ENCODE assay signal across 8 mouse cellular contexts in the genomic region with DNA sequence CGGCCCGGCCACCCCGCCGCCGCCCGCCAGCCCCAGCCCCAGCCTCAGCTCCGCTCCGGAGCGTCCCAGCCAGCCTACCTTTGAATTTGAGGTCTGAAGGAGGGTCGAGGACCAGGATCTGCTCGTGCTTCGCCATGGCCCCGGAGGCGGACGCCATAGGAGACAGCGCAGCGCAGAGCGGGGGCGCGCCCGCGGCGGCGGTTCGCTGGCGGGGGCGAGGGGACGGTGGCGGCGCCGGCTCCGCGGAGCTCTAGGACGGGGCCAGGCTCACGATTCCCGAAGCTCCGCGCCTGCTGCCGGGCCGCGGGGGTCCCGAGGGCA. TPM values are rescaled to one million over a fixed set of nuclear protein-coding genes. Genes with fewer than 3 reads are reported as not detected.
DNase-seq lines count a peak whose midpoint lies in the region; ATAC-seq and TF ChIP-seq lines count a peak whose summit lies in the region.

No protein-coding gene starts in this region.

- H3K36me3 ChIP-seq in embryonic facial prominence, embryonic 13.5 days: no peaks in the 10 kb centered on the region
- H3K36me3 ChIP-seq in intestine, embryonic 16.5 days (ENCODE audit: control insufficient read depth, insufficient read depth, low read length): no peaks in the 10 kb centered on the region
- H3K36me3 ChIP-seq in neural tube, embryonic 14.5 days (ENCODE audit: control insufficient read depth, insufficient read depth, low read length): no peaks in the 10 kb centered on the region

- no peak for DNase-seq in lung, adult 2 months
- no peak for DNase-seq in lung, postnatal 36 days
- no peak for DNase-seq in left cerebral cortex, adult 18-20 months (ENCODE audit: low spot score in 2 of 2)
- DNase-seq in frontal cortex, adult 2 months (ENCODE audit: extremely low spot score in 1 of 2, low spot score in 1 of 2): no peak
- DNase-seq in kidney, postnatal 14 days: no peak

- WGBS in lung, adult 2 months: under 1% methylated on average over 42 of the region's 42 CpGs
- 0% methylated on average over 41 of the region's 42 CpGs for WGBS in embryonic facial prominence, embryonic 13.5 days
- under 1% methylated on average over 42 of the region's 42 CpGs for WGBS in intestine, embryonic 16.5 days
- 0% methylated on average over 30 of the region's 42 CpGs for WGBS in neural tube, embryonic 14.5 days

- H3K4me2 ChIP-seq in embryonic facial prominence, embryonic 13.5 days: peak overlapping the region; percentile 75
- H3K4me2 ChIP-seq in intestine, embryonic 16.5 days (ENCODE audit: low read depth, low read length): no peak overlapping the region
- H3K4me2 ChIP-seq in neural tube, embryonic 14.5 days (ENCODE audit: low read depth, low read length): 0 out of 2 replicates have a peak overlapping the region, but pooled peaks have one; percentile 21

- H3K27ac ChIP-seq in embryonic facial prominence, embryonic 13.5 days: peak overlapping the region; percentile 99
- H3K27ac ChIP-seq in intestine, embryonic 16.5 days (ENCODE audit: low read length): peak overlapping the region; percentile 99
- H3K27ac ChIP-seq in neural tube, embryonic 14.5 days (ENCODE audit: low read depth, low read length): peak overlapping the region; percentile 99

- H3K4me1 ChIP-seq in lung, adult 2 months (ENCODE audit: control insufficient read depth, insufficient read depth, low read length): peaks cover 20% of the 10 kb centered on the region
- H3K4me1 ChIP-seq in embryonic facial prominence, embryonic 13.5 days: peaks cover 30% of the 10 kb centered on the region
- H3K4me1 ChIP-seq in intestine, embryonic 16.5 days (ENCODE audit: control insufficient read depth, insufficient read depth, low read length): peaks cover 25% of the 10 kb centered on the region
- H3K4me1 ChIP-seq in neural tube, embryonic 14.5 days (ENCODE audit: control insufficient read depth, insufficient read depth, low read length): peaks cover 23% of the 10 kb centered on the region

- H3K4me3 ChIP-seq in lung, adult 2 months (replicated peaks; ENCODE audit: extremely low read depth, low read depth, low read length): peak overlapping the region; percentile 100
- peak overlapping the region; percentile 97 for H3K4me3 ChIP-seq in embryonic facial prominence, embryonic 13.5 days
- peak overlapping the region; percentile 96 for H3K4me3 ChIP-seq in intestine, embryonic 16.5 days (ENCODE audit: low read length)
- H3K4me3 ChIP-seq in neural tube, embryonic 14.5 days (ENCODE audit: low read depth, low read length): peak overlapping the region; percentile 99

- H3K27me3 ChIP-seq in embryonic facial prominence, embryonic 13.5 days: no peaks in the 10 kb centered on the region
- no peaks in the 10 kb centered on the region for H3K27me3 ChIP-seq in intestine, embryonic 16.5 days (replicated peaks; ENCODE audit: control insufficient read depth, insufficient read depth, low read length)
- no peaks in the 10 kb centered on the region for H3K27me3 ChIP-seq in neural tube, embryonic 14.5 days (ENCODE audit: control insufficient read depth, insufficient read depth, low read length)

- no peaks in the 10 kb centered on the region for H3K9me3 ChIP-seq in embryonic facial prominence, embryonic 13.5 days
- no peaks in the 10 kb centered on the region for H3K9me3 ChIP-seq in intestine, embryonic 16.5 days (ENCODE audit: control insufficient read depth, low read length)
- H3K9me3 ChIP-seq in neural tube, embryonic 14.5 days (ENCODE audit: control insufficient read depth, low read length): no peaks in the 10 kb centered on the region

- peak overlapping the region; percentile 98 for H3K9ac ChIP-seq in embryonic facial prominence, embryonic 13.5 days
- peak overlapping the region; percentile 99 for H3K9ac ChIP-seq in intestine, embryonic 16.5 days (ENCODE audit: low read depth, low read length)
- H3K9ac ChIP-seq in neural tube, embryonic 14.5 days (replicated peaks; ENCODE audit: low read depth, low read length): peak overlapping the region; percentile 94

- TF ChIP-seq CTCF in lung, adult 2 months (IDR thresholded peaks at IDR 0.05; ENCODE audit: insufficient read depth, low read length): no peak

- ATAC-seq in embryonic facial prominence, embryonic 13.5 days (ENCODE audit: insufficient number of reproducible peaks, insufficient read depth, low FRiP score, low TSS enrichment, low read depth): peak; percentile 69; the same call in 1 of the 2 replicates
- peak; percentile 47 for ATAC-seq in intestine, embryonic 16.5 days
- ATAC-seq in neural tube, embryonic 14.5 days (ENCODE audit: low read depth): peak; percentile 70

- no peak for TF ChIP-seq POLR2A in lung, adult 2 months (IDR thresholded peaks at IDR 0.05; ENCODE audit: borderline replicate concordance, extremely low read depth, low read depth, low read length)

RNA-seq across cellular contexts. Expression of gene Vapa, which starts 0.3 kb away (rescaled TPM):
- polyA plus RNA-seq in lung, adult 2 months (2012; rRNA removed): 40.3 and 68.3 TPM in 2 replicates
- polyA plus RNA-seq in embryonic facial prominence, embryonic 13.5 days (2015; fragmentation: Nextera tagmentation; extraction: Ambion mirVana): 187 and 192 TPM in 2 replicates
- polyA plus RNA-seq in intestine, embryonic 16.5 days (2015; fragmentation: Nextera tagmentation; extraction: Ambion mirVana): 194 and 204 TPM in 2 replicates
- 298 and 333 TPM in 2 replicates for polyA plus RNA-seq in neural tube, embryonic 14.5 days (2014; fragmentation: Nextera tagmentation; extraction: Ambion mirVana)
- 100 to 1,000 TPM; 149 TPM for total RNA-seq in left cerebral cortex, adult 18-20 months (2021)
- polyA plus RNA-seq in frontal cortex, adult 2 months (2012; rRNA removed): 89.6 and 91.4 TPM in 2 replicates

RNA-seq across cellular contexts. Expression of gene Txndc2, which starts 28.9 kb away (rescaled TPM):
- 0.06 and 0.09 TPM in 2 replicates for polyA plus RNA-seq in lung, adult 2 months (2012; rRNA removed)
- polyA plus RNA-seq in embryonic facial prominence, embryonic 13.5 days (2015; fragmentation: Nextera tagmentation; extraction: Ambion mirVana): 0.29 TPM in 1 of 2 replicates, not detected in the other
- polyA plus RNA-seq in intestine, embryonic 16.5 days (2015; fragmentation: Nextera tagmentation; extraction: Ambion mirVana): not detected in 2 replicates
- polyA plus RNA-seq in neural tube, embryonic 14.5 days (2014; fragmentation: Nextera tagmentation; extraction: Ambion mirVana): 0.11 and 0.14 TPM in 2 replicates
- not detected for total RNA-seq in left cerebral cortex, adult 18-20 months (2021)
- polyA plus RNA-seq in frontal cortex, adult 2 months (2012; rRNA removed): 0.10 and 0.19 TPM in 2 replicates
